Mouse (Mus musculus) MN1 (cell line): ENCODE results near the gene Tinagl1.
A peak's percentile ranks its signal among the peaks of the same experiment; 100 is the strongest.

Source experiments
- DNase-seq: peaks from one replicate; pipeline ENCODE4 v3.0.0-alpha.2; 2016; ENCODE audit warnings: low spot score

The Tinagl1 gene

GRCm38 (mm10) chr4:130177536-130177935, 2.6 kb upstream of the Tinagl1 start:
- DNase-seq, result no peak

GRCm38 (mm10) chr4:130177087-130177486, 2.2 kb upstream of the Tinagl1 start:
- DNase-seq, result no peak

GRCm38 (mm10) chr4:130176156-130176720, 1.3 kb upstream of the Tinagl1 start:
- DNase-seq, result peak; percentile 29

DNA sequence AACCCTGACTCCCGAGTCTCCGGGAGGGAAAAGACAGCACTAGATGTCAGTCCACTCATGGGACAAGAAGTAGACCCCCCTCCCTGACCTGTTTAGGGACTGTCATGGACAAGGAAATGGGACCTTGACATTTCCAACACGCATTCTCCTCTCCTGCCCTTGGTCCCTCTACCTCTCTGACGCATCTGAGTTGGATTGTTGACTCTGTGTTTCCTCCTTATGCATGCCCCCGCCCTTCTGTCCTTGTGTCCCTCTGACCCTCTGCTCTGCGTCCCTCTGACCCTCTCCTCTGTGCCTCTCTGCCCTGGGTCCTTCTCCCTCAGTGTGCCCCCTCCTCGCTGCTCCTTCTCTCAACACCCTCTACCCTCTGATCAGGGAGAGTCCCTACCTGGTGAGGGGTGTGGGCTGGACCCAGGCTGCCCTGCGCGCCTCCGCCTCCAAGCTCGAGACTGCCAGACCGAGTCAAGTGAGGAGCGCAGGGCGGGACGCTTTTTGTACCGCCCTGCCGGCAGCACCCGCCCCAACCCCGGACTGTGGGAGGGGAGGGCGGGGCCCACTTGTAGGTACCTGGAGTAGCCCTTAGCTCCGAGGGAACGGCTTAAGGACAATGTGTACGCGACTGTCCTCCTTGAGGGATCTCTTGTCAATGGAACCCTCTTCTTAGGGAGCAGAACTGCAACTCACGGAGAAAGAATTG, 439 bp downstream of the Tinagl1 start:
- peak; percentile 57 for DNase-seq

DNA sequence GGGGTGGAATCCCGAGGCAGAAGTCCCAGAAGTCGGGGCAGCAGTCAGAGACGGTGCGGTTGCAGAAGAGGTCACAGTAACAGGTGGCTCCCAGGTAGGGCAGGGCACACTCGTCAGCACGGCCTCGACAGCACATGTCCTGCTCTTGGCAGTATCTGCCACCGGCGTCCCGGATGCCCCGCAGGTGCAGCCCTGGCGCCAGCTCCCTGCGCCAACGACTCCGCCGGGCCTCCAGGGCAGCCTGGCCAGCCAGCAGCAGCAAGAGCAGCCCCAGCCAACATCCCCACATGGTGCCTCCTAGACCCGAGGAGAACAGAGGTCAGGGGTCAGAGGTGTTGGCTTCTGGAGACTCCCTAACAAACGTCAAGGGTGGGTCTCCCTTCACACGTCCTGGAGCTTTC, 1.0 kb downstream of the Tinagl1 start:
- no peak for DNase-seq

GRCm38 (mm10) chr4:130173060-130173822, 1.7 kb downstream of the Tinagl1 start:
- DNase-seq, result no peak

GRCm38 (mm10) chr4:130171951-130172765, 2.8 kb downstream of the Tinagl1 start:
- no peak for DNase-seq

GRCm38 (mm10) chr4:130170362-130170761, 4.6 kb downstream of the Tinagl1 start:
- no peak for DNase-seq

- DNase-seq, result no peak
These were observed 5.4 kb downstream of the Tinagl1 start for GRCm38 (mm10) chr4:130169411-130169971.

- DNase-seq, result peak; percentile 88
These were observed 6.4 kb downstream of the Tinagl1 start for GRCm38 (mm10) chr4:130168280-130169183.

DNA sequence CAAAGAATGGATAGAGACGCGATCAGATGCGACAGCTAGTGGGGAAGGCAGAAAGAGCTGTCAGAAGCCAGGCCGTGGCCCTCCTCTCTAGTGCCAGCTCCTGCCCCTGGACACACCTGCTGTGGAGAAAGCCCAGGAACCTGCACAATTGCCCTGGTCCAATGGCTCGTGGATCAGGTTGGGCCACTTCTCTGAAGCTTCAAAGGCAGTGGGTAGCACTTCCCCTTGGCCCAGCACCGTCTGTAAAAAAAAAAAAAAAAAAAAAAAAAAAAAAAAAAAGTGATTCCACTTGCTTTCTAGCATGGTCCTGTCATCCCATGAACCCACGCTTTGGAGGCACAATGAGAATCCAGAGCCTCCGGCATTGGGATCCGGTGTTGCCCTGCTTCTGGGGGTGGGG, 7.1 kb downstream of the Tinagl1 start:
- DNase-seq, result no peak

- DNase-seq, result no peak
These were observed 7.6 kb downstream of the Tinagl1 start for GRCm38 (mm10) chr4:130167321-130167720.

DNA sequence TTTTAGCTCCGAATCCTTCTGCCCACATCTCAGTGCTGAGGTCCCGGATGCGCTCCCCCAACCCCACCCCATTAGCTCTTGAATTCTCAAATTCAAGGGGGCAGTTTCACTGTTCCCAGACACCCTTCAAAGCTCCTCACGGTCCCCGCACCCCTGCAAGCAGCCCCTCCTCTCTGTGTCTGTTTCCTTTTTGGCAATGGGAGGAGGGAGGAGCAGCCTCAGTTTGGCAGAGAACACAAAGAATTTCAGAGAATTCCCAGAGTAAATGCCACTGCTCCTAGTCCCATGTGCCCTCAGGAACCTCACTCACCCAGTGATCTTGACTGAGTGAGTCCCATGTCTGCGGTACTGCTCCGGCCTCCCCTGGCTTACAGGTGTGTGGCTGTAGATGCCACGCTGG, 8.3 kb downstream of the Tinagl1 start:
- DNase-seq, result no peak

- DNase-seq, result no peak
These were observed 8.9 kb downstream of the Tinagl1 start for GRCm38 (mm10) chr4:130166061-130166460.

DNA sequence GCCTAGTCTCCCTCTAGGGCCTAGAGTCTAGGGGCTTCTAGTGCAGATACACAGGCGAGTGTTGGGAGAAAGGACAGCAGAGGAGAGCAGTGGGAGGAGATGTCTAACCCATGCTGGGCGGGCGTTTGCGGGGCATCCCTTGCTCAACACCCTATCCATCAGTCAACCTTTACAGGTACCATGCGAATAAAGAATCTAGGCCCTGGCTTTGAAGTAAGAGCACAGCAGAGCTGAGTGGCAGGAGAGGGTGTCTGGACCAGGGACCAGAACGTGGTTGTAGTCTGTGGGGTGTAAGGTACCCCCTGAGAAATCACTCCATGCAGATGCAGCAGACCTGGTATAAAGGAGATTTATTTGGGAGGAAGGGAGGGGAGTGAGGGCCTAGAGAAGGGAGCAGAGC, 10.8 kb downstream of the Tinagl1 start:
- DNase-seq, result no peak

- DNase-seq, result no peak
These were observed 11.5 kb downstream of the Tinagl1 start for GRCm38 (mm10) chr4:130163391-130163861.

DNA sequence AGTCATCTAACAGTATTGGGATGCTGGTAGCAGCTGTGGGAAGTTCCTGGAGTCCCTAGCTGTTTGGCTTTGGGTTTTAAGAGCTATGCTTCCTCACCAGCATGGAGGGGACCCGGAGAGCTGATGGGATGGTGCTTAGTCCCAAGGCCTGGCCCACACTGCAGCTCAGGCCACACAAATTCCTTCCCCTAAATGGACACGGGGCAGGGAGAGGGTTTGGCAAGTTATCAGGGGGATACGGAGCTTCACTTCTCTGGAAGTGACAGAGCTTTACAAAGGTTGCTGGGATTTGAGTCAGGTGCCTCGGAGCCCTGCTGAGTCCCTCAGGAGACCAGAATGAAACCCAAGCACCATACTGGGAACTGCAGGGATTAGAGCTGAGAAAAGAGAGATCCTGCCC, 13.6 kb downstream of the Tinagl1 start:
- DNase-seq, result no peak

DNA sequence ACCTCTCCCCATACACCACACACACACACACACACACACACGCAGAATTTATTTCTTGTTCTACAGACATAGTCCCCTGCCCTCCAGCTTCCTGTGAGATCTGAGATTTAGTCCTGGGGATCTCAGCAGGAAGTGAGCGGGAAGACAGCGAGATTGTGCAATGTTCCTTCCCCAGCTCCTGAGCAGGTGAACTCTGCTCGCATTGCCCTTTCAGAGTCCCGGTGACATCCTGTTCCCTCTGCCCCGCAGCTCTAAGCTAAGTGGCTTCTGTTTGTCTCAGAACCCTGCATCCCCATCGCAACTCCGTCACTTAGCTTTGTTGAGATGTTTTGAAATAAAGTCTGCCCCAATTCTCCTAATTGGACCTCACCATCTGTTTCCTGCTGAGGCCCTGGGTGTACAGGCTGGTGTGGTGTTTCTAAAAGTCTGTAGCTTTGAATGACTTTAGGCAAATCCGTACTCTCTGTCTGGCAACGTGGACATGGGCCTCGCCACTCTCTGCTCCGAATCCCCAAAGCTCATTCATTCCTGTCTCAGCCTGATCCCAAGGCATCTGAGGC, 18.0 kb downstream of the Tinagl1 start:
- no peak for DNase-seq

DNA sequence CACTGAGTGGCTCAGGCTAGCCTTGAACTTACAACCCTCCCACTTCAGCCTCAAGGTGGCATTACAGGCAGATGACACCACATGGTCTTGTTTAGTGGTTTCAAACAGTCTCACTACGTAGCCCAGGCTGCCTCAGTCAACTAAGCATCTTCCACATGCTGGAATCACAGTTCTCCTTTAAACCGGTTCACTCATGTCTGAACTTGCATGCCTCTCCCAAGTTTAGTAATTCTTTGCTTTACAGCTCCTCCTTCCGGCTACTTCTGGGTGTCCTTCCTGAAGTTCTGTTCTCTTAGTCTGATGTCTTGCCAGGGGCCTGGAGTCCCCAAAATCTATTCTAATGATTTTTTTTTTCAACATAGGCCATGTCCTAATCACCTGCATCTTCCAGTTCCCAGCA, 20.7 kb downstream of the Tinagl1 start:
- DNase-seq, result no peak

DNA sequence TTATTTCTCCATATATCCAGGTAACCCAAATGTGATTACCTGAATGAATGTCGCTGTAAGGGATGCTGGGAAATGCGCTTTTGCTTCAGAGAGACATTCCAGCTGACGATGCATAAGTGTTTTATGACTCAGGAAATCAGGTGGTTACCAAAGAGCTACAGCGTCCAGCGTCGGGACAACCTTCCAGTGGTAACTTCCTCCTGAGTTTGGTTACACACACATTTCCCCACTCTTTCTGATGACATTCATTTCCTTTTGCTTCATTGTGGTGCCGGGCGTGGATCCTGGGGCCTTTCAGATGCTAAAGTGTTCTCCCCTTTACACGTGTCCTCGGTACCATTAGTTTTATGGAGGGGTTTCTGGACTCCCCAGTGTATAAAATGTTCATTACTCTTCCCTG, 26.5 kb downstream of the Tinagl1 start:
- DNase-seq, result no peak

DNA sequence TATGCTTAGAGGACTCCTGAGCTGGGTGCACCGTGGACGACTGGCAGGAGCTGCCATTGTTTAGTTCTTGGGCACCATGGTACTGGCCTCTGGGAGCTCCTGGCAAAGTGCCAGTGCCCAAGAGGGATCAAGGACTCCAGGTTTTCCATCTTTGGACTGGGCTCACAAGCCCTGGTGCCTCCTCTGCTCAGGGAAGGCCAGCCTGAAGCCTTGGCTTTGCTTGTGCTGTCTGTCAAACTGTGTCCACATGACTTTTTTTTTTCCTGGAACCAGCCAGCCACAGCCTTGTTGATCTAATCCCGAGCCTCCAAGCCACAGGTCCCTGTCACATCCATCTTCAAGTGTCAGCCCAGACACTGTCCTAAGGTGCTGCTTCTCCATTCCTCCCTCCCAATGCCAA, 33.1 kb downstream of the Tinagl1 start:
- DNase-seq, result peak; percentile 23
